Mouse (Mus musculus): ENCODE measurements around the gene Gm45213.

DNA sequence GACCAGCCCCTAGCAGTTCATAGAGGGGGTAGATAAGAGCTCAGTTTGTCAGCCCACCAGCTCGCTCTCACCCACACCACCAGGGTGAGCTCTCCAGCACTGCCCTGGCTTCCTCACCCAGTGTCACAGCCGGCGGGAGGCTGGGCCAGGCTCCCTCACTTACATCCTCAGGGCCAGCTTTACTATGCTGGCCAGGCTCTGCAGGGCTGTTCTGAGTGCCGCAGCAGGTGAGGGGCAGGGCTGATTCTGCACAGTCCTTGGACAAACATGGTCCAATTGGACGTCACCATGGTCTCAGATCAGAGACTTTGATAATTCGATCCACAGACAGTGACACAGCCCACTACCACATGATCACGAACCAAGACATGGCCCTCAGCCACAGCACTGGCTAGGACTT, 48.2 kb downstream of the Gm45213 start:
- TF ChIP-seq CTCF (IDR thresholded peaks at IDR 0.05; ENCODE audit: extremely low read depth, insufficient read depth, low read length) (no peak), POLR2A (IDR thresholded peaks at IDR 0.05; ENCODE audit: extremely low read depth, insufficient read depth, low read length) (no peak)
